ENCODE assay signal across 9 mouse cellular contexts in the genomic region with DNA sequence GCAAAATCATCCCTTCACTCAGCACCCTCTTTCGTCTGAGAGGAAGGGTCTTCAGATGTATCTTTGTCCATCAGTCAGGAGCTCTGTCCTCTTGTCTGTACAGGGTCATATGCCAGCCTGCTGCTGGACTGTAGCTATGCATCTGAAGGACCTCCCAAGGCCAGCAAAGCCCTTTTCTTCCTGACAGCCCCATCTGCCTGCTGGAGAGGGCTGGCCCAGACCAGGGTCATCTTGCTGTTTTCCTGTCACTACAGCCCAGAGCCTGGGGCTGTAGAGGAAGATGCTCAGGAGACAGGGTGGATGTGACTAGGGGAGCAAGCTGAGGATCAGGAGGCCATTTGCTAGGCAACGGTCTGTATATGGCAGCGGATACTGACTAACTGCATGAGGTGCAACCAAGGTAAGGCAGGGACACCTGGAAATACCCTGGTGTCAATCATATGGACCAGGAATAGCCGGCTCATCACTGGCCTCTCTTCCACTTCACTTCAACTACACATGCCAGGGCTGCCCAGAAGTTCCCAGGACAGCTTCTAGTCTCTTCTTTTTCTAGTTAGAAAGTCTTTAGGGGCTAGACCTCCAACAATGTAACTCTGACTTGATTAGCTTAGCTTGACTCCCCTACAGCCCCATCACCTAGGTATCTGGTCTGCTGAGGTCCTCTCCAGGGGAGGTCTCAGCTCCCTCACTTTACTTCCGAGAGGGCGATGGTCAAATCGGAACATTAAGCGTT. TPM values are rescaled to one million over a fixed set of nuclear protein-coding genes. Genes with fewer than 3 reads are reported as not detected.
DNase-seq lines count a peak whose midpoint lies in the region; ATAC-seq lines count a peak whose summit lies in the region.
"Had no signal": no experiment of that assay in that cellular context is flagged by ENCODE, and none has a peak within 500 bp of the region (broad histone marks: within the 10 kb centered on the region; RNA-seq: fewer than 3 reads in every experiment).

No protein-coding gene starts in this region.

- H3K4me1 ChIP-seq in lung, embryonic 15.5 days, result peaks cover 50% of the 10 kb centered on the region
- H3K4me1 ChIP-seq in embryonic facial prominence, embryonic 12.5 days, result peaks cover 31% of the 10 kb centered on the region
- H3K4me1 ChIP-seq in intestine, embryonic 14.5 days (replicated peaks; ENCODE audit: control insufficient read depth, insufficient read depth, low read length), result peaks cover 29% of the 10 kb centered on the region
- H3K4me1 ChIP-seq in neural tube, embryonic 14.5 days (ENCODE audit: control insufficient read depth, insufficient read depth, low read length), result peaks cover 33% of the 10 kb centered on the region

- intact Hi-C loops in left cerebral cortex, postnatal 10 days (cut with DNase I), result no loop called here

- no peaks in the 10 kb centered on the region for H3K9me3 ChIP-seq in lung, embryonic 15.5 days
- no peaks in the 10 kb centered on the region for H3K9me3 ChIP-seq in embryonic facial prominence, embryonic 12.5 days
- H3K9me3 ChIP-seq in intestine, embryonic 14.5 days (ENCODE audit: control insufficient read depth, low read length), result no peaks in the 10 kb centered on the region
- no peaks in the 10 kb centered on the region for H3K9me3 ChIP-seq in neural tube, embryonic 14.5 days (ENCODE audit: control insufficient read depth, low read length)

- peak overlapping the region; percentile 61 for H3K9ac ChIP-seq in lung, embryonic 15.5 days
- peak overlapping the region; percentile 76 for H3K9ac ChIP-seq in embryonic facial prominence, embryonic 12.5 days
- peak overlapping the region; percentile 74 for H3K9ac ChIP-seq in intestine, embryonic 14.5 days (ENCODE audit: low read length)
- peak overlapping the region; percentile 81 for H3K9ac ChIP-seq in neural tube, embryonic 14.5 days (replicated peaks; ENCODE audit: low read depth, low read length)

- ATAC-seq in lung, embryonic 15.5 days (ENCODE audit: borderline replicate concordance, extremely low read depth, low FRiP score, low TSS enrichment), result no peak
- ATAC-seq in embryonic facial prominence, embryonic 12.5 days (ENCODE audit: insufficient number of reproducible peaks, insufficient read depth, low FRiP score, low TSS enrichment), result no peak
- no peak for ATAC-seq in intestine, embryonic 14.5 days (replicated peaks; ENCODE audit: low FRiP score, low TSS enrichment, low read depth)
- no peak for ATAC-seq in neural tube, embryonic 14.5 days (ENCODE audit: low read depth)
- no peak for ATAC-seq in frontal cortex, adult (ENCODE audit: low TSS enrichment)

- H3K27me3 ChIP-seq in lung, embryonic 15.5 days, result no peaks in the 10 kb centered on the region
- H3K27me3 ChIP-seq in embryonic facial prominence, embryonic 12.5 days, result no peaks in the 10 kb centered on the region
- no peaks in the 10 kb centered on the region for H3K27me3 ChIP-seq in intestine, embryonic 14.5 days (replicated peaks; ENCODE audit: control insufficient read depth, insufficient read depth, low read length)
- no peaks in the 10 kb centered on the region for H3K27me3 ChIP-seq in neural tube, embryonic 14.5 days (ENCODE audit: control insufficient read depth, insufficient read depth, low read length)

- no peak for DNase-seq in lung, postnatal 25 days (ENCODE audit: low spot score)
- DNase-seq in intestine, embryonic 14.5 days (ENCODE audit: low spot score), result no peak
- no peak for DNase-seq in left cerebral cortex, postnatal 10 days (ENCODE audit: extremely low spot score in 1 of 2, low spot score in 2 of 2)
- DNase-seq in adrenal gland, adult 2 months, result no peak

- H3K4me3 ChIP-seq in lung, embryonic 15.5 days, result peak overlapping the region; percentile 60
- peak overlapping the region; percentile 64 for H3K4me3 ChIP-seq in embryonic facial prominence, embryonic 12.5 days
- H3K4me3 ChIP-seq in intestine, embryonic 14.5 days (ENCODE audit: low read depth, low read length), result peak overlapping the region; percentile 73
- peak overlapping the region; percentile 59 for H3K4me3 ChIP-seq in neural tube, embryonic 14.5 days (ENCODE audit: low read depth, low read length)

- H3K36me3 ChIP-seq in lung, embryonic 15.5 days, result peaks cover 19% of the 10 kb centered on the region
- H3K36me3 ChIP-seq in embryonic facial prominence, embryonic 12.5 days, result peaks cover 25% of the 10 kb centered on the region
- H3K36me3 ChIP-seq in intestine, embryonic 14.5 days (ENCODE audit: control insufficient read depth, insufficient read depth, low read length), result peaks cover 15% of the 10 kb centered on the region
- peaks cover 10% of the 10 kb centered on the region for H3K36me3 ChIP-seq in neural tube, embryonic 14.5 days (ENCODE audit: control insufficient read depth, insufficient read depth, low read length)

- WGBS in lung, embryonic 15.5 days, result 16% methylated on average over 8 of the region's 8 CpGs
- WGBS in embryonic facial prominence, embryonic 12.5 days, result 22% methylated on average over 8 of the region's 8 CpGs
- WGBS in intestine, embryonic 14.5 days, result 17% methylated on average over 8 of the region's 8 CpGs
- WGBS in neural tube, embryonic 14.5 days, result 16% methylated on average over 8 of the region's 8 CpGs

- H3K27ac ChIP-seq in lung, embryonic 15.5 days, result peak overlapping the region; percentile 84
- H3K27ac ChIP-seq in embryonic facial prominence, embryonic 12.5 days, result peak overlapping the region; percentile 89
- peak overlapping the region; percentile 81 for H3K27ac ChIP-seq in intestine, embryonic 14.5 days (ENCODE audit: low read depth)
- peak overlapping the region; percentile 96 for H3K27ac ChIP-seq in neural tube, embryonic 14.5 days (ENCODE audit: low read depth, low read length)

- H3K4me2 ChIP-seq in lung, embryonic 15.5 days, result peak overlapping the region; percentile 71
- peak overlapping the region; percentile 82 for H3K4me2 ChIP-seq in embryonic facial prominence, embryonic 12.5 days (replicated peaks)
- H3K4me2 ChIP-seq in intestine, embryonic 14.5 days (ENCODE audit: low read length), result peak overlapping the region; percentile 83
- peak overlapping the region; percentile 86 for H3K4me2 ChIP-seq in neural tube, embryonic 14.5 days (ENCODE audit: low read depth, low read length)

RNA-seq across cellular contexts. Expression of a gene that starts 0.8 kb away (rescaled TPM):
- polyA plus RNA-seq in lung, embryonic 15.5 days (2015; fragmentation: Nextera tagmentation; extraction: Ambion mirVana), result 51.4 and 59.5 TPM in 2 replicates
- 63.7 and 66.7 TPM in 2 replicates for polyA plus RNA-seq in embryonic facial prominence, embryonic 12.5 days (2016; fragmentation: Nextera tagmentation; extraction: Ambion mirVana)
- polyA plus RNA-seq in intestine, embryonic 14.5 days (2014; fragmentation: Nextera tagmentation; extraction: Ambion mirVana), result 43.1 and 45.5 TPM in 2 replicates
- polyA plus RNA-seq in neural tube, embryonic 14.5 days (2014; fragmentation: Nextera tagmentation; extraction: Ambion mirVana), result 136 and 141 TPM in 2 replicates
- 100 to 1,000 TPM; 123 to 130 TPM for total RNA-seq in left cerebral cortex, postnatal 10 days (2021)
- total RNA-seq in adrenal gland, adult 2 months (2021), result 10 to 100 TPM; 22.1 to 33.4 TPM
- 23.9 and 24.3 TPM in 2 replicates for polyA plus RNA-seq in adrenal gland, adult 2 months (2012; rRNA removed)

RNA-seq across cellular contexts. Expression of a gene that starts 4.1 kb away (rescaled TPM):
- 29.8 and 30.6 TPM in 2 replicates for polyA plus RNA-seq in lung, embryonic 15.5 days (2015; fragmentation: Nextera tagmentation; extraction: Ambion mirVana)
- polyA plus RNA-seq in embryonic facial prominence, embryonic 12.5 days (2016; fragmentation: Nextera tagmentation; extraction: Ambion mirVana), result 29.8 and 33.0 TPM in 2 replicates
- 26.2 and 26.4 TPM in 2 replicates for polyA plus RNA-seq in intestine, embryonic 14.5 days (2014; fragmentation: Nextera tagmentation; extraction: Ambion mirVana)
- 28.2 and 33.3 TPM in 2 replicates for polyA plus RNA-seq in neural tube, embryonic 14.5 days (2014; fragmentation: Nextera tagmentation; extraction: Ambion mirVana)
- 10 to 100 TPM; 29.3 to 31.5 TPM for total RNA-seq in left cerebral cortex, postnatal 10 days (2021)
- 10 to 100 TPM; 28.2 to 32.0 TPM for total RNA-seq in adrenal gland, adult 2 months (2021)
- 56.0 and 63.9 TPM in 2 replicates for polyA plus RNA-seq in adrenal gland, adult 2 months (2012; rRNA removed)

RNA-seq across cellular contexts. Expression of a gene that starts 8.9 kb away (rescaled TPM):
- polyA plus RNA-seq in lung, embryonic 15.5 days (2015; fragmentation: Nextera tagmentation; extraction: Ambion mirVana), result 1.5 and 2.1 TPM in 2 replicates
- 2.3 and 3.2 TPM in 2 replicates for polyA plus RNA-seq in embryonic facial prominence, embryonic 12.5 days (2016; fragmentation: Nextera tagmentation; extraction: Ambion mirVana)
- polyA plus RNA-seq in intestine, embryonic 14.5 days (2014; fragmentation: Nextera tagmentation; extraction: Ambion mirVana), result 2.6 and 3.7 TPM in 2 replicates
- 3.9 and 4.7 TPM in 2 replicates for polyA plus RNA-seq in neural tube, embryonic 14.5 days (2014; fragmentation: Nextera tagmentation; extraction: Ambion mirVana)
- 1 to 10 TPM; 3.0 to 3.2 TPM for total RNA-seq in left cerebral cortex, postnatal 10 days (2021)
- total RNA-seq in adrenal gland, adult 2 months (2021), result 1 to 10 TPM; 1.8 to 2.4 TPM
- 4.5 and 7.4 TPM in 2 replicates for polyA plus RNA-seq in adrenal gland, adult 2 months (2012; rRNA removed)
- total RNA-seq: common myeloid progenitor, adult 5-6 weeks had no signal

RNA-seq across cellular contexts. Expression of a gene that starts 17.9 kb away (rescaled TPM):
- polyA plus RNA-seq in lung, embryonic 15.5 days (2015; fragmentation: Nextera tagmentation; extraction: Ambion mirVana), result 83.2 and 86.8 TPM in 2 replicates
- polyA plus RNA-seq in embryonic facial prominence, embryonic 12.5 days (2016; fragmentation: Nextera tagmentation; extraction: Ambion mirVana), result 100 TPM in 2 replicates
- 81.7 and 92.8 TPM in 2 replicates for polyA plus RNA-seq in intestine, embryonic 14.5 days (2014; fragmentation: Nextera tagmentation; extraction: Ambion mirVana)
- polyA plus RNA-seq in neural tube, embryonic 14.5 days (2014; fragmentation: Nextera tagmentation; extraction: Ambion mirVana), result 40.1 and 46.0 TPM in 2 replicates
- total RNA-seq in left cerebral cortex, postnatal 10 days (2021), result 10 to 100 TPM; 33.7 to 39.4 TPM
- 10 to 100 TPM; 56.0 to 66.6 TPM for total RNA-seq in adrenal gland, adult 2 months (2021)
- 25.2 and 28.9 TPM in 2 replicates for polyA plus RNA-seq in adrenal gland, adult 2 months (2012; rRNA removed)

RNA-seq across cellular contexts. Expression of a gene that starts 22.5 kb away (rescaled TPM):
- polyA plus RNA-seq in lung, embryonic 15.5 days (2015; fragmentation: Nextera tagmentation; extraction: Ambion mirVana), result 187 and 191 TPM in 2 replicates
- polyA plus RNA-seq in embryonic facial prominence, embryonic 12.5 days (2016; fragmentation: Nextera tagmentation; extraction: Ambion mirVana), result 180 TPM in 2 replicates
- polyA plus RNA-seq in intestine, embryonic 14.5 days (2014; fragmentation: Nextera tagmentation; extraction: Ambion mirVana), result 197 and 212 TPM in 2 replicates
- 188 and 191 TPM in 2 replicates for polyA plus RNA-seq in neural tube, embryonic 14.5 days (2014; fragmentation: Nextera tagmentation; extraction: Ambion mirVana)
- total RNA-seq in left cerebral cortex, postnatal 10 days (2021), result 100 to 1,000 TPM; 110 TPM
- total RNA-seq in adrenal gland, adult 2 months (2021), result 100 to 1,000 TPM in 1 of 2 experiments, 10 to 100 TPM in 1; 90.9 to 100 TPM
- 108 and 125 TPM in 2 replicates for polyA plus RNA-seq in adrenal gland, adult 2 months (2012; rRNA removed)
